Mouse (Mus musculus) embryonic facial prominence, embryonic 13.5 days (tissue): ENCODE measurements around the gene Mylk4. TPM values are rescaled to one million over a fixed set of nuclear protein-coding genes. Genes with fewer than 3 reads are reported as not detected.

ENCODE experiments used
- ATAC-seq: fragments of 200-750 bp; cut with Nextera tagmentation; 2 replicates; pipeline ENCODE4 v1.8.0; 2017; ENCODE audit warnings: low read depth; ENCODE audit not compliant: insufficient number of reproducible peaks, insufficient read depth, low FRiP score, low TSS enrichment
- H3K27ac ChIP-seq: fragments of 300-500 bp; sonication (generic); 2 replicates; pipeline ENCODE4 v1.5.1; 2015; ENCODE audit warnings: moderate library complexity, mild to moderate bottlenecking, inconsistent platforms
- H3K27me3 ChIP-seq: fragments of 300-500 bp; sonication (generic); 2 replicates; pipeline ENCODE4 v1.6.1; 2015; ENCODE audit warnings: mild to moderate bottlenecking, inconsistent platforms
- H3K36me3 ChIP-seq: fragments of 300-500 bp; sonication (generic); 2 replicates; pipeline ENCODE4 v1.6.1; 2015; ENCODE audit warnings: mild to moderate bottlenecking, inconsistent platforms
- H3K4me1 ChIP-seq: fragments of 300-500 bp; sonication (generic); 2 replicates; pipeline ENCODE4 v1.6.1; 2015; ENCODE audit warnings: inconsistent platforms
- H3K4me2 ChIP-seq: fragments of 300-500 bp; sonication (generic); 2 replicates; pipeline ENCODE4 v1.6.1; 2015; ENCODE audit warnings: moderate library complexity, mild to moderate bottlenecking, inconsistent platforms
- H3K4me3 ChIP-seq: fragments of 300-500 bp; sonication (generic); 2 replicates; pipeline ENCODE4 v1.5.1; 2015; ENCODE audit warnings: mild to moderate bottlenecking, inconsistent platforms
- H3K9ac ChIP-seq: fragments of 300-500 bp; sonication (generic); 2 replicates; pipeline ENCODE4 v1.6.1; 2015; ENCODE audit warnings: mild to moderate bottlenecking, inconsistent platforms
- H3K9me3 ChIP-seq: fragments of 300-500 bp; sonication (generic); 2 replicates; pipeline ENCODE4 v1.6.1; 2016; ENCODE audit warnings: inconsistent platforms
- WGBS: fragments of 180-500 bp; shearing (Covaris S2); methylation state at CpG from one replicate; pipeline ENCODE4 v1.1.7; 2015; ENCODE audit warnings: mixed read lengths; 5-methylcytosine and 5-hydroxymethylcytosine counted together
- polyA plus RNA-seq: library from polyadenylated mRNA; unstranded; fragments of >200 nt; fragmentation: Nextera tagmentation; extraction: Ambion mirVana; gene quantifications from 2 replicates; pipeline ENCODE4 v1.2.1, GENCODE M21; 2015

The Mylk4 gene
- polyA plus RNA-seq, 1 experiment from 2014 or later = 0.77 TPM

DNA sequence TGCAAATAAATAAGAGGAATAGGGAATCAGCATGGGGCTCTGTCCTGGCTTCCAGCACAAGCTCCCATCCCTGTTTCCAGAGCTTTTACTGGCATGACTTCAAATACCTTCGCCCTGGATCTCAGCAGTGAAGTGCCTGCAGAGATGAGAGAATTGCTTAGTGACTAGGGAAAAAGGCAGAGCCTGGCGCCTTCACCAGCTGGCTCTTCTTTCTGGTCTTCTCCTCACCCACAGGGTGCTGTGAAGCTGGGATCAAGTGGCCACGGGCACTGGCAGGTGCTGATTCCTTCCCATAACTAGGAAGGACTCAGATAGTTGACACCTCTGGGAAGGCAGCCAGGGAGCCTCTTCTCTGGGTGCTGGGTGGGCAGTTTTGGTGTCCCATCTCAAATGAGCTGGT is 115.5 kb downstream of the Mylk4 start:
- Histone ChIP-seq H3K9ac (no peak overlapping the region), H3K27ac (no peak overlapping the region), H3K9me3 (no peaks in the 10 kb centered on the region), H3K4me3 (no peak overlapping the region), H3K4me1 (peaks cover 12% of the 10 kb centered on the region), H3K4me2 (no peak overlapping the region), H3K27me3 (peaks cover 5% of the 10 kb centered on the region; the same call in 1 of the 2 replicates), H3K36me3 (no peaks in the 10 kb centered on the region)
- ATAC-seq = no peak
- WGBS = 79% methylated on average over 3 of the region's 3 CpGs

DNA sequence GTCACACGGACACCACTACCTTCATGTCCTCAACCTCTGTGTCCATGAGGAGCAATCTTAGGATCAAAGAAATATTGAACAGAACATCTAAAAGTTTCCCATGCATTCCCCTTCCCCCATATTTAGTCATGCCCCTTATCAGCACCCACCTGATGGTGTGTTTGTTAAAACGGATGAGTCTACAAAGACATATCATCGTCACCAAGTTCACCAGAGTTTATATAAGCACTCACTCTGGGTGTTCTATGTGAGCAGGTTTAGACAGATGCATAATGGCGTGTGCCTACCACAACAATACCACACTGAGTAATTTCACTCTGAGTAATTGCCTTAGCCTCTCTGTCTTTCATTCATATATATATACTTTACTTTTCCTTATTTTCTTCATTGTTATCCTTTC is 116.4 kb downstream of the Mylk4 start:
- Histone ChIP-seq H3K9ac (no peak overlapping the region), H3K4me2 (no peak overlapping the region), H3K9me3 (no peaks in the 10 kb centered on the region), H3K36me3 (no peaks in the 10 kb centered on the region), H3K27me3 (peaks cover 5% of the 10 kb centered on the region; the same call in 1 of the 2 replicates), H3K4me3 (no peak overlapping the region), H3K27ac (no peak overlapping the region), H3K4me1 (peaks cover 12% of the 10 kb centered on the region)
- WGBS = 82% methylated on average over 4 of the region's 4 CpGs
- no peak for ATAC-seq

DNA sequence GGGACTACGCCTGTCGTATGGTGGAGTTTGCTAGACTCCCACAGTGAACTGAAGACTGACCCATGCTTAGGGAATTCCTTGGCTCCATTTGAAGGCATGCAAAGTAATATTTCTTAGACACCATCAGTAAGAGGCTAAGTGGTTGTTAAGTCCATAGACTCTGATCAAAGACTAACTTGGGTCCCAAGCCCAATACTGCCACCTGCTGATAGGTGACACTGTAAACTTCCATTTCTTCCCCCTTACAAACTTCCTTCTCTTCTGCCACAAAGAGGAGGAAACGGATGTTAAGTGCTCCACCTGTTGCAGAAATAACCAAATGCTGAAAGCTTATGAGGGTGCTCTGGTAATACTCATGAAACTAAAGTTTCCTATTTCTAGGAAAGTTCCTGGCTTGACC is 121.7 kb downstream of the Mylk4 start:
- Histone ChIP-seq H3K4me3 (no peak overlapping the region), H3K9me3 (no peaks in the 10 kb centered on the region), H3K27me3 (peaks cover 5% of the 10 kb centered on the region; the same call in 1 of the 2 replicates), H3K4me1 (peaks cover 22% of the 10 kb centered on the region), H3K9ac (no peak overlapping the region), H3K36me3 (no peaks in the 10 kb centered on the region), H3K27ac (no peak overlapping the region), H3K4me2 (no peak overlapping the region)
- no peak for ATAC-seq
- 77% methylated on average over 3 of the region's 3 CpGs for WGBS

DNA sequence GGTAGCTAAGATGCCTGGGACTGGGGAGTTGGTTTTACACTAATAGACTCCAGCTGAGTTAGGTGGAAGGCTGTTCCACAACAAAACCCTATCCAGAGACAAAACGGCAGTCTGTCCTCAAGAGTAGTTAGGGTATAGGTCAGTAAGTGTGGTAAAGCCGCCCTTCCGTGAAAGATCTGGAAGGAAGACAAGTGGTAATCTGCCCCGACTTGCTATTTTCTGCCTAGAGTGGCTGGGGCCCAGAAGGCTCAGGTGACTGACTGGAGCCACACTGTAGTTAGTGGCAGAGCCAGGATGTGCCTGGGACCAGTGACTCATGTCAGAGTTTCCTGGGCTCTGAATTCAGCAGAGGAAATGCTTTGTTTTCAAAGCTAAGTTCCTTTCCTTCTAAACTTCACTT is 123.5 kb downstream of the Mylk4 start:
- H3K4me1 ChIP-seq = peaks cover 22% of the 10 kb centered on the region
- ATAC-seq = no peak

DNA sequence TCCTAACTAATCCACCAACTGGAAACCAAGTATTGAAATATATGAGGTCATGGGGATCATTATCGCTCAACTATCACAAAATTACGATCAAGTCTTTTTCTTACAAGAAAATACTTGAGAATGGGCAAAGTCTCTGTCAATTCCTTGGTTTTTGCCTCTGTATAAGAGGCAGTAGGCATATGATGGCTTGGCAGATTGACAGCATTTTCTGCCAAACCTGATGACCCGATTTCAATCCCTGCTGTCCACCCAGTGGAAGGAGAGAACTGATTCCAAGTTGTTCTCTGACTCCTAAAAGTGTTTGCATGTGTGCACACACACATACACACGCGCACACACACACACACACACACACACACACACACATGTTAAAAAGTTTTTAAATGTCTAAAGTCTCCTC is 124.5 kb downstream of the Mylk4 start:
- Histone ChIP-seq H3K27ac (peak overlapping the region; percentile 76; the same call in 1 of the 2 replicates), H3K36me3 (no peaks in the 10 kb centered on the region), H3K27me3 (no peaks in the 10 kb centered on the region), H3K9ac (no peak overlapping the region), H3K4me1 (peaks cover 21% of the 10 kb centered on the region), H3K9me3 (no peaks in the 10 kb centered on the region), H3K4me2 (no peak overlapping the region), H3K4me3 (no peak overlapping the region)
- ATAC-seq = no peak
- 89% methylated on average over 5 of the region's 5 CpGs for WGBS

More for the DNA sequence above, 123.5 kb downstream of the Mylk4 start:
- 14% methylated on average over 4 of the region's 4 CpGs for WGBS
- Histone ChIP-seq H3K36me3 (no peaks in the 10 kb centered on the region), H3K9me3 (no peaks in the 10 kb centered on the region), H3K4me2 (no peak overlapping the region), H3K4me3 (no peak overlapping the region), H3K27ac (peak overlapping the region; percentile 76), H3K9ac (no peak overlapping the region), H3K27me3 (no peaks in the 10 kb centered on the region)

DNA sequence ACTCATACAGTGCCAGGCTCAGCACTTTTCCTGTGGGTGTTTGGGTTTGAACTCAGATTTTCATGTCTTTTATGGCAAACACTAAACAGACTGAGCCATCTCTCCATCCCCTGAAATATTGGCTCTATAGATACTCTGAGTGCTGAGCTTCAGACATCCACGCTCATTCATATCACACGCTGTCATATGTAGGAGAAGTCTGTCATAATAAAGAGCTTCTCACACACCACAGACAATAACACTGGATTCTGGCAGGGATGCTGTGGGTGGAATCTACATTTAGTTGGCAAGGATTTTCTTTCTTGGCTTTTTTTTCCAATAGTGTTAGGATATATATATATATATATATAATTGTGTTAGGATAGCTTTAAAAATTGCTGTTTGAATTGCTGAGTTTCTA is 126.2 kb downstream of the Mylk4 start:
- Histone ChIP-seq H3K4me2 (no peak overlapping the region), H3K36me3 (no peaks in the 10 kb centered on the region), H3K4me3 (no peak overlapping the region), H3K9ac (no peak overlapping the region), H3K27me3 (no peaks in the 10 kb centered on the region), H3K9me3 (no peaks in the 10 kb centered on the region), H3K4me1 (peaks cover 19% of the 10 kb centered on the region), H3K27ac (no peak overlapping the region)
- no peak for ATAC-seq
- 86% methylated on average over 2 of the region's 2 CpGs for WGBS

Other genes starting within 250 kb of the Mylk4 start
- 21.2 and 27.4 TPM in 2 replicates for gene Wrnip1, start 18.1 kb upstream of the Mylk4 start, polyA plus RNA-seq
- gene D930007J09Rik, start 18.9 kb upstream of the Mylk4 start, polyA plus RNA-seq = not detected in 2 replicates
- gene Serpinb1a, start 67.2 kb upstream of the Mylk4 start, polyA plus RNA-seq = 3.8 and 5.5 TPM in 2 replicates
- gene Serpinb1c, start 114.3 kb upstream of the Mylk4 start, polyA plus RNA-seq = not detected in 2 replicates
- 1.3 and 2.1 TPM in 2 replicates for gene Serpinb6b, start 181.3 kb upstream of the Mylk4 start, polyA plus RNA-seq
- gene Serpinb9, start 219.3 kb upstream of the Mylk4 start, polyA plus RNA-seq = 3.0 TPM in 2 replicates
- 0.12 TPM in 1 of 2 replicates, not detected in the other for gene Serpinb9b, start 243.5 kb upstream of the Mylk4 start, polyA plus RNA-seq